Mouse (Mus musculus) CD8-positive naive resting alpha-beta T cell, adult 2 months (primary cell): ENCODE measurements around the gene Glrx2.
"Not testable (repeated sequence)": the region's sequence is repeated elsewhere in the genome, so short reads cannot be mapped to it uniquely, and the experiment has no call there.

Source experiments
- DNase-seq, 2 experiments: peaks; one replicate each; pipeline ENCODE4 v3.0.0; 2022; ENCODE audit warnings: low read depth in 2 of 2, low spot score in 2 of 2

Glrx2 gene

GRCm38 (mm10) chr1:143716038-143716437 is at the start of gene Glrx2:
Glrx2 (plus strand) TSS chr1:143716338.
- not testable (repeated sequence) for DNase-seq

GRCm38 (mm10) chr1:143675734-143676361 is 40.3 kb upstream of the Glrx2 start:
- DNase-seq = no peak

GRCm38 (mm10) chr1:143681108-143681507 is 35.0 kb upstream of the Glrx2 start:
- no peak for DNase-seq

- no peak for DNase-seq
These were observed 31.3 kb upstream of the Glrx2 start for GRCm38 (mm10) chr1:143684849-143685248.

GRCm38 (mm10) chr1:143701736-143702135 is 14.4 kb upstream of the Glrx2 start:
- no peak for DNase-seq

- no peak for DNase-seq
These were observed 13.9 kb upstream of the Glrx2 start for GRCm38 (mm10) chr1:143702141-143702740.

GRCm38 (mm10) chr1:143702741-143703262 is 13.3 kb upstream of the Glrx2 start, which contains the start of gene Cdc73:
Cdc73 (minus strand) TSS chr1:143702893.
- DNase-seq = peak; percentile 88 to 92

- DNase-seq = no peak
These were observed 9.1 kb upstream of the Glrx2 start for GRCm38 (mm10) chr1:143707006-143707405.

GRCm38 (mm10) chr1:143708361-143708760 is 7.8 kb upstream of the Glrx2 start:
- no peak for DNase-seq

- no peak for DNase-seq
These were observed 6.0 kb upstream of the Glrx2 start for GRCm38 (mm10) chr1:143709966-143710626.

GRCm38 (mm10) chr1:143710627-143710976 is 5.5 kb upstream of the Glrx2 start:
- no peak for DNase-seq

GRCm38 (mm10) chr1:143724456-143725064 is 8.4 kb downstream of the Glrx2 start:
- no peak for DNase-seq

GRCm38 (mm10) chr1:143727701-143728445 is 11.7 kb downstream of the Glrx2 start:
- no peak for DNase-seq

- peak in 1 of 2 experiments; percentile 27 for DNase-seq
These were observed 14.8 kb downstream of the Glrx2 start for GRCm38 (mm10) chr1:143730899-143731298.

- no peak for DNase-seq
These were observed 15.6 kb downstream of the Glrx2 start for GRCm38 (mm10) chr1:143731691-143732090.

- no peak for DNase-seq
These were observed 17.8 kb downstream of the Glrx2 start for GRCm38 (mm10) chr1:143733914-143734410.

GRCm38 (mm10) chr1:143738811-143739210 is 22.7 kb downstream of the Glrx2 start:
- DNase-seq = peak in 1 of 2 experiments; percentile 18

GRCm38 (mm10) chr1:143739361-143740350 is 23.5 kb downstream of the Glrx2 start:
- DNase-seq = peak; percentile 82 to 86

GRCm38 (mm10) chr1:143740581-143740980 is 24.4 kb downstream of the Glrx2 start:
- no peak for DNase-seq

- DNase-seq = no peak
These were observed 25.2 kb downstream of the Glrx2 start for GRCm38 (mm10) chr1:143741331-143741730.
